19 mouse cellular contexts compared by ENCODE assay signal in genomic region chr5:124934558-124934957, GRCm38 (mm10).
DNase-seq lines count a peak whose midpoint lies in the region; ATAC-seq lines count a peak whose summit lies in the region.
"Had no signal": no experiment of that assay in that cellular context is flagged by ENCODE, and none has a peak within 500 bp of the region (broad histone marks: within the 10 kb centered on the region; RNA-seq: fewer than 3 reads in every experiment).

No protein-coding gene starts in this region.

- ATAC-seq in frontal cortex, adult (ENCODE audit: low TSS enrichment): peak; percentile 52; the same call in 1 of the 2 replicates
- ATAC-seq in forebrain, embryonic 12.5 days (ENCODE audit: low FRiP score): no peak
- ATAC-seq in kidney, embryonic 14.5 days (ENCODE audit: low FRiP score, low TSS enrichment): no peak
- ATAC-seq: forebrain, embryonic 14.5 days; lung, postnatal 0 days had no signal

- H3K36me3 ChIP-seq in forebrain, embryonic 12.5 days (replicated peaks): no peaks in the 10 kb centered on the region
- no peaks in the 10 kb centered on the region for H3K36me3 ChIP-seq in kidney, embryonic 14.5 days (ENCODE audit: control insufficient read depth, insufficient read depth, low read length)
- H3K36me3 ChIP-seq: embryonic facial prominence, embryonic 15.5 days; heart, embryonic 13.5 days; hindbrain, embryonic 10.5 days had no signal

- no peak overlapping the region for H3K4me3 ChIP-seq in brown adipose tissue, adult 24 weeks (ENCODE audit: insufficient read depth, low read depth, low read length)
- H3K4me3 ChIP-seq in forebrain, embryonic 12.5 days (replicated peaks): no peak overlapping the region
- H3K4me3 ChIP-seq in kidney, embryonic 14.5 days (ENCODE audit: low read length): no peak overlapping the region
- H3K4me3 ChIP-seq: embryonic facial prominence, embryonic 15.5 days; heart, embryonic 13.5 days; hindbrain, embryonic 10.5 days had no signal

- H3K4me1 ChIP-seq in brown adipose tissue, adult 24 weeks (ENCODE audit: control insufficient read depth, insufficient read depth, insufficient read length, low read length): no peaks in the 10 kb centered on the region
- peaks cover 26% of the 10 kb centered on the region for H3K4me1 ChIP-seq in forebrain, embryonic 12.5 days
- no peaks in the 10 kb centered on the region for H3K4me1 ChIP-seq in kidney, embryonic 14.5 days (ENCODE audit: control insufficient read depth, insufficient read depth, low read length)
- H3K4me1 ChIP-seq: heart, embryonic 13.5 days had no signal

- 0 out of 2 replicates have a peak, but pooled peaks cover 4% of the 10 kb centered on the region for H3K9me3 ChIP-seq in forebrain, embryonic 12.5 days
- peaks cover 3% of the 10 kb centered on the region; the same call in 1 of the 2 replicates for H3K9me3 ChIP-seq in kidney, embryonic 14.5 days (ENCODE audit: control insufficient read depth, low read length)
- H3K9me3 ChIP-seq: embryonic facial prominence, embryonic 15.5 days had no signal

- H3K9ac ChIP-seq in forebrain, embryonic 12.5 days: no peak overlapping the region
- H3K9ac ChIP-seq in kidney, embryonic 14.5 days (ENCODE audit: low read depth, low read length): no peak overlapping the region
- H3K9ac ChIP-seq: embryonic facial prominence, embryonic 15.5 days; heart, embryonic 13.5 days had no signal

- 69% methylated on average over 7 of the region's 7 CpGs for WGBS in forebrain, embryonic 12.5 days
- WGBS in kidney, embryonic 14.5 days: 62% methylated on average over 7 of the region's 7 CpGs

- no peak for DNase-seq in frontal cortex, postnatal 10 days (ENCODE audit: low spot score in 2 of 2)
- DNase-seq in left cerebral cortex, adult 18-20 months (ENCODE audit: low spot score in 2 of 2): peak; percentile 50 to 63
- no peak for DNase-seq in left cerebral cortex, adult 11 months (ENCODE audit: low spot score)
- peak; percentile 57 to 58 for DNase-seq in right cerebral cortex, postnatal 10 days (ENCODE audit: low spot score in 2 of 2)
- DNase-seq: adrenal gland, postnatal 36 days; gastrocnemius, postnatal 25 days; retina, postnatal 1 day; thymus, postnatal 4 days had no signal

- H3K27me3 ChIP-seq in forebrain, embryonic 12.5 days: no peaks in the 10 kb centered on the region
- H3K27me3 ChIP-seq in kidney, embryonic 14.5 days (ENCODE audit: control insufficient read depth, insufficient read depth, low read length): no peaks in the 10 kb centered on the region
- H3K27me3 ChIP-seq: embryonic facial prominence, embryonic 15.5 days; heart, embryonic 13.5 days had no signal

- H3K4me2 ChIP-seq in forebrain, embryonic 12.5 days: no peak overlapping the region
- no peak overlapping the region for H3K4me2 ChIP-seq in kidney, embryonic 14.5 days (replicated peaks; ENCODE audit: low read depth, low read length)
- H3K4me2 ChIP-seq: embryonic facial prominence, embryonic 15.5 days; heart, embryonic 13.5 days; liver, embryonic 11.5 days had no signal

- H3K27ac ChIP-seq in brown adipose tissue, adult 24 weeks (replicated peaks; ENCODE audit: low read depth, low read length): 0 out of 2 replicates have a peak overlapping the region, but pooled peaks have one; percentile 23
- H3K27ac ChIP-seq in forebrain, embryonic 12.5 days: no peak overlapping the region
- H3K27ac ChIP-seq in kidney, embryonic 14.5 days (ENCODE audit: low read depth, low read length): no peak overlapping the region
- H3K27ac ChIP-seq: embryonic facial prominence, embryonic 15.5 days; heart, embryonic 13.5 days; hindbrain, embryonic 10.5 days; kidney, postnatal 0 days had no signal

Comparison
In these comparisons a context has a peak if more than half of its experiments do, and no peak if none do; other contexts are left out.
1. DNase-seq: peak in left cerebral cortex, adult 18-20 months (2 of 2) and right cerebral cortex, postnatal 10 days (2 of 2); none in frontal cortex, postnatal 10 days (0 of 2) and left cerebral cortex, adult 11 months (single experiment).